Mouse (Mus musculus) liver, postnatal 0 days (tissue): ENCODE data around the gene Lsp1. TPM values are rescaled to one million over a fixed set of nuclear protein-coding genes. Genes with fewer than 3 reads are reported as not detected.

Experiments used
- ATAC-seq: fragments of 200-750 bp; cut with Nextera tagmentation; 2 replicates; pipeline ENCODE4 v1.8.0; 2017; ENCODE audit warnings: mild to moderate bottlenecking, moderate library complexity
- DNase-seq: peaks from one replicate; pipeline ENCODE4 v3.0.0-alpha.2; 2016
- H3K27ac ChIP-seq: fragments of 300-500 bp; sonication (generic); 2 replicates; pipeline ENCODE4 v1.5.1; 2014; ENCODE audit warnings: antibody characterized with exemption, moderate library complexity, mild to moderate bottlenecking, low read depth
- H3K27me3 ChIP-seq: fragments of 300-500 bp; sonication (generic); 2 replicates; pipeline ENCODE4 v1.6.1; 2014; ENCODE audit warnings: low read length, control low read depth, mixed read lengths; ENCODE audit not compliant: insufficient read depth
- H3K36me3 ChIP-seq: fragments of 300-500 bp; sonication (generic); replicated peaks from 2 replicates; pipeline ENCODE4 v1.6.1; 2014; ENCODE audit warnings: mild to moderate bottlenecking, control low read depth, low read length, moderate library complexity, mixed read lengths; ENCODE audit not compliant: insufficient read depth
- H3K4me1 ChIP-seq: fragments of 300-500 bp; sonication (generic); 2 replicates; pipeline ENCODE4 v1.6.1; 2014; ENCODE audit warnings: antibody characterized with exemption, mild to moderate bottlenecking, control low read depth; ENCODE audit not compliant: insufficient read depth
- H3K4me2 ChIP-seq: fragments of 300-500 bp; sonication (generic); 2 replicates; pipeline ENCODE4 v1.6.1; 2014; ENCODE audit warnings: low read depth, mild to moderate bottlenecking, low read length, moderate library complexity, mixed read lengths
- H3K4me3 ChIP-seq: fragments of 300-500 bp; sonication (generic); 2 replicates; pipeline ENCODE4 v1.5.1; 2014; ENCODE audit warnings: low read depth, low read length
- H3K9ac ChIP-seq: fragments of 300-500 bp; sonication (generic); replicated peaks from 2 replicates; pipeline ENCODE4 v1.6.1; 2014; ENCODE audit warnings: mild to moderate bottlenecking, moderate library complexity
- H3K9me3 ChIP-seq: fragments of 300-500 bp; sonication (generic); 2 replicates; pipeline ENCODE4 v1.6.1; 2016; ENCODE audit warnings: mild to moderate bottlenecking, control low read depth, low read length, mixed read lengths
- CTCF ChIP-seq: sonication (generic); IDR thresholded peaks from 2 replicates; pipeline ENCODE4 v1.5.1; 2016; ENCODE audit warnings: antibody characterized with exemption, low read depth
- EP300 ChIP-seq: IDR thresholded peaks from 2 replicates; pipeline ENCODE4 v1.6.1; 2016; ENCODE audit warnings: antibody characterized with exemption, low read depth, mild to moderate bottlenecking
- WGBS: fragments of 180-500 bp; shearing (Covaris S2); extraction: QIAGEN DNeasy Blood & Tissue Kit; methylation state at CpG from one replicate; pipeline ENCODE4 v1.1.7; 2014; ENCODE audit not compliant: insufficient replicate concordance; 5-methylcytosine and 5-hydroxymethylcytosine counted together
- polyA plus RNA-seq: library from polyadenylated mRNA; unstranded; fragments of >200 nt; fragmentation: Nextera tagmentation; extraction: Ambion mirVana; gene quantifications from 2 replicates; pipeline ENCODE4 v1.2.1, GENCODE M21; 2015

The Lsp1 gene
- polyA plus RNA-seq, 1 experiment from 2014 or later = 31.5 TPM

DNA sequence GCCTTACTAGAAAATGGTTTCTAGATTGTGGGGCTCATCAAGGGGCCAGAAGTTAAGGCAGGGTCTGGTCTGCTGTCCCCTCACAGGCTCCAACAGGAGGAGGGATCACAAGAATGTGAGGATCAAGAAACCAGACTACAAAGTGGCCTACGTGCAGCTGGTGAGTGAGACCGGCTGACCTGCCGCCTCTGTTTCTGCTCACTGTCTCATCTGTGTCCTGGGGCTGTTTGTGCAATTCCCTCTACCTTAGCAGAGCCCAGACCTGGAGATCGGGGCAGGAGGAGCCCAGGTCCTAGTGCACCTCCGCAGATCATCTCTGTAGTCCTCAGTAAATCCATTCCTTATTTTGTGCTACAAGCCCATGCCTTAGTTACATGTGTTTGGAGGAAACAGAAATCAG lies 76.6 kb downstream of the Lsp1 start:
- 78% methylated on average over 5 of the region's 5 CpGs for WGBS
- H3K4me1 ChIP-seq = peaks cover 35% of the 10 kb centered on the region
- H3K27ac ChIP-seq = peak overlapping the region; percentile 98
- ATAC-seq (no peak), DNase-seq (no peak)
- H3K4me3 ChIP-seq = no peak overlapping the region
- no peak overlapping the region for H3K9ac ChIP-seq
- TF ChIP-seq CTCF = no peak
- TF ChIP-seq EP300 = no peak
- H3K4me2 ChIP-seq = no peak overlapping the region
- H3K27me3 ChIP-seq = no peaks in the 10 kb centered on the region
- peaks cover 8% of the 10 kb centered on the region for H3K36me3 ChIP-seq
- H3K9me3 ChIP-seq = no peaks in the 10 kb centered on the region

DNA sequence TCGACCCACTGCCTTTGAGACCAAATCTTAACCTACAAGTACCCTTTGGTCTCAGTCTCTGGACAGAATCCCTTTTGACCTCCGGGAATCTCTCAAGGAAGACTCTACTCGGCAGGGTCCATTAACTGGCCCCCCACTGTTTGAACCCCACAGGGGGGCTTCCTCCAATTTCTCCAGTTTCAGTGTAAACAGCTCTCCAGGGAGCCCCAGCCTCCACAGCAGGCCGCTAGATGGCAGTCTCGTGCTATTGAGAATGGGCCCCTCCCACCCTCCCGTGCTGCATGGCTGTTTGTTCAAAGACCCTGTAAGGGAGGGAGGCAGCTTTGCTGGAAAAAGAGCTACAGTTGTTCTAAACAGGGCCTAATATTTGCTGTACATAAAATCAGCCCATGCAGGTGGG lies 77.3 kb downstream of the Lsp1 start:
- ATAC-seq (no peak), DNase-seq (peak; percentile 84)
- 17% methylated on average over 6 of the region's 6 CpGs for WGBS
- H3K9ac ChIP-seq = peak overlapping the region; percentile 18; the same call in 1 of the 2 replicates
- H3K4me2 ChIP-seq = no peak overlapping the region
- no peaks in the 10 kb centered on the region for H3K27me3 ChIP-seq
- TF ChIP-seq CTCF (peak; percentile 71), EP300 (no peak)
- no peak overlapping the region for H3K4me3 ChIP-seq
- H3K27ac ChIP-seq = peak overlapping the region; percentile 98
- H3K36me3 ChIP-seq = peaks cover 8% of the 10 kb centered on the region
- peaks cover 31% of the 10 kb centered on the region for H3K4me1 ChIP-seq
- no peaks in the 10 kb centered on the region for H3K9me3 ChIP-seq

DNA sequence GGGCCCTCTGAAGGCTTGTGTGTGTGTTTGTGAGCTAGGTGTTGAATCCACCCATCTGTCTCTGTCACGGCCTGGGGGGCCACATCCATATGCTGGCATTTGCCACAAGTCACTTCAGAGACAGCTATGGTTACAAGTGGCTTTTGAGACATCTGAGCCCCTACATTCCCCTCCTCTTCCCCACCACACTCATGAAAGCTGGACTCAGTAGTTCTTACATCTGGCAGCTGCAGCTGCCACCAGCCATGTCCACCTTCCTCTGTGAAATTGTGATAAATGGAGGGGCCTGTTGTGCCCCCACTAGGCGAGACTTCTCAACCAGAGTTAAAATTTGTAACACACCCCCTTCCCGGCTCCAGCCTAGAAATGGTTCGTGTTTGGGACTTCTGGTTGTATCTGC lies 77.7 kb downstream of the Lsp1 start:
- H3K27ac ChIP-seq = peak overlapping the region; percentile 98
- DNase-seq (no peak), ATAC-seq (no peak)
- no peaks in the 10 kb centered on the region for H3K27me3 ChIP-seq
- no peak overlapping the region for H3K4me2 ChIP-seq
- WGBS = 57% methylated on average over 4 of the region's 4 CpGs
- no peak for TF ChIP-seq EP300
- TF ChIP-seq CTCF = no peak
- H3K36me3 ChIP-seq = peaks cover 8% of the 10 kb centered on the region
- H3K9me3 ChIP-seq = no peaks in the 10 kb centered on the region
- peak overlapping the region; percentile 16; the same call in 1 of the 2 replicates for H3K9ac ChIP-seq
- no peak overlapping the region for H3K4me3 ChIP-seq
- peaks cover 28% of the 10 kb centered on the region for H3K4me1 ChIP-seq

DNA sequence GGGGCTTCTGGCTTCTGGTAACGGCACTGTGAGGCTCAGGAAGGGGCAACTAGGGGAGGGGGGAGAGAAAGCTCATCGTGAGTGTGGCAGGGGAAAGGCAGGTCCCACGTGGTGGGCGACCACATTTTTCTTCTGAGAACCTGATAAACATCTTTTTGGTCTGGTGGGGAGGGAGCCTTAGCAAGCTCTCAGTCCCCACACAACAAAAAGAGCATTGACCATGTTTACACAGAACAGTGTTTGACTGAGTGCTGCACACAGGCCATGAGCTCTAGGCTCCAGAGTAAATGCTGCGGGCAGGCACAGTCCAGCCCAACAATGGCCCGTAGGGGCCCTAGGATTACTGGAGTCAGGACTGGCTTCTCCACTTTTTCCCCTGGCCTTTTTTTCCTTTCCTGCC lies 78.2 kb downstream of the Lsp1 start:
- no peaks in the 10 kb centered on the region for H3K9me3 ChIP-seq
- peaks cover 8% of the 10 kb centered on the region for H3K36me3 ChIP-seq
- 30% methylated on average over 6 of the region's 6 CpGs for WGBS
- no peak overlapping the region for H3K4me3 ChIP-seq
- H3K9ac ChIP-seq = no peak overlapping the region; the same call in 1 of the 2 replicates
- peak overlapping the region; percentile 98 for H3K27ac ChIP-seq
- TF ChIP-seq EP300 (no peak), CTCF (no peak)
- DNase-seq (no peak), ATAC-seq (no peak)
- no peak overlapping the region for H3K4me2 ChIP-seq
- H3K27me3 ChIP-seq = no peaks in the 10 kb centered on the region
- H3K4me1 ChIP-seq = peaks cover 23% of the 10 kb centered on the region

DNA sequence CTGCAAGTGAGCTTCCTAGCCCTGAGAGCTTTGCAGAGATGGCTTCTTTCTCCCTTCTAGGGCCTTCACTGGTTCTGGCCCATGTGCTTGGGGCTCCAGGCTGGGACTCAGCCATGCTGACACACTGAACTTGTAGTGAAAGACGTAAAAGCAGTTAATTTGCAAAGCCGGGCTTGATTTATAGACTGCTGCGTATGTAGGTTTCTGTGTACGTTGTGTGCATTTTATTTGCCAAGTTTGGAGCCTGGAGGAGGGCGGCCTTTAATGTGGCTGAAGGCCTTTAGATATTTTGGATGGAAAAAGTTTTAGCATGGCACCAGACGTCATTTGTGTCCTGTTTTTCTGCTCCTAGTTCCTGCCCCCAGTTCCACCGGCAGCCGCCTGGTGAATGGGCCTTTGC lies 79.2 kb downstream of the Lsp1 start:
- peaks cover 13% of the 10 kb centered on the region for H3K4me1 ChIP-seq
- no peaks in the 10 kb centered on the region for H3K27me3 ChIP-seq
- H3K4me3 ChIP-seq = no peak overlapping the region
- H3K27ac ChIP-seq = peak overlapping the region; percentile 22; the same call in 1 of the 2 replicates
- DNase-seq (no peak), ATAC-seq (no peak)
- 80% methylated on average over 8 of the region's 8 CpGs for WGBS
- no peak overlapping the region for H3K4me2 ChIP-seq
- H3K9me3 ChIP-seq = no peaks in the 10 kb centered on the region
- H3K36me3 ChIP-seq = peaks cover 8% of the 10 kb centered on the region
- no peak overlapping the region for H3K9ac ChIP-seq
- TF ChIP-seq CTCF (no peak), EP300 (no peak)

DNA sequence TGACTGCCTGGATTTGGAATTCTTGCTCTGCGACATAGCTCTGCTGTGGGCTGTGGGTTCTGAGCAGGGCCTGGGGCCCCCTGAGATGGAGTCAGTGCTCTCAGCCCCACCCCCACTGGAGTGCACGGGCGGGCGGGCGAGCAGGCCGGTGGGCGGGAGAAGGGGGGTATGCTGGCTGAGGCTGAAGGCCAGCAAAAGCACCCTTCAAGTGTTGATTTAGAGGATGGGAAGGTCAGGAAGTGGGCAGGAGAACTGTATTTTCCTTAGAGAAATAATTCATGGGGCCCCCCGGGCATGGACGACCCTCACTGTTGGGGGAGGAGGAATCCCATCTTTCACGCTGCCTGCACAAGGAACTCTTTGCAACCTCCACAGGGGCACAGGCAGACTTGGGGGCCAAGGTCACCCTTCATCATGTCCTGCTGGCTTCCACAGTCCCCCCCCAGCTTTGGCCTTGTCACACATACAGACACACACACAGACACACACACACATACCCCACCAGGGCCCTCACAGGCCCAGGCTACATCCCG lies 82.2 kb downstream of the Lsp1 start:
- no peak overlapping the region for H3K27ac ChIP-seq
- H3K36me3 ChIP-seq = peaks cover 4% of the 10 kb centered on the region
- DNase-seq = no peak
- H3K9me3 ChIP-seq = no peaks in the 10 kb centered on the region
- no peak for TF ChIP-seq CTCF
- no peak for TF ChIP-seq EP300
- peaks cover 7% of the 10 kb centered on the region; the same call in 1 of the 2 replicates for H3K4me1 ChIP-seq
- H3K27me3 ChIP-seq = no peaks in the 10 kb centered on the region
- WGBS = 56% methylated on average over 11 of the region's 11 CpGs
- H3K4me2 ChIP-seq = no peak overlapping the region
- no peak overlapping the region for H3K4me3 ChIP-seq
- H3K9ac ChIP-seq = no peak overlapping the region
- ATAC-seq = no peak

Other genes starting within 250 kb of the Lsp1 start
- gene Gm7579, start 248.9 kb upstream of the Lsp1 start, polyA plus RNA-seq = not detected in 2 replicates
- not detected in 2 replicates for gene Krtap5-5, start 230.8 kb upstream of the Lsp1 start, polyA plus RNA-seq
- gene Gm40460, start 219.7 kb upstream of the Lsp1 start, polyA plus RNA-seq = not detected in 2 replicates
- not detected in 2 replicates for gene Gm2431, start 202.5 kb upstream of the Lsp1 start, polyA plus RNA-seq
- gene Gm4559, start 186.4 kb upstream of the Lsp1 start, polyA plus RNA-seq = not detected in 2 replicates
- not detected in 2 replicates for gene Krtap5-1, start 163.7 kb upstream of the Lsp1 start, polyA plus RNA-seq
- gene Krtap5-4, start 157.3 kb upstream of the Lsp1 start, polyA plus RNA-seq = not detected in 2 replicates
- gene Ifitm10, start 87.1 kb upstream of the Lsp1 start, polyA plus RNA-seq = 2.1 and 2.2 TPM in 2 replicates
- gene Gm49369, start 78.1 kb upstream of the Lsp1 start, polyA plus RNA-seq = not detected in 2 replicates
- 311 and 324 TPM in 2 replicates for gene Ctsd, start 72.8 kb upstream of the Lsp1 start, polyA plus RNA-seq
- gene Syt8, start 26.0 kb upstream of the Lsp1 start, polyA plus RNA-seq = not detected in 2 replicates
- gene Tnni2, start 19.0 kb upstream of the Lsp1 start, polyA plus RNA-seq = 6.9 and 72.7 TPM in 2 replicates
- gene Tnnt3, start 38.0 kb downstream of the Lsp1 start, polyA plus RNA-seq = 3.6 and 72.5 TPM in 2 replicates
- gene Mrpl23, start 71.9 kb downstream of the Lsp1 start, polyA plus RNA-seq = 18.7 and 19.3 TPM in 2 replicates
- 1,534 and 1,664 TPM in 2 replicates for gene Igf2, start 206.0 kb downstream of the Lsp1 start, polyA plus RNA-seq
- 0.04 TPM in 1 of 2 replicates, not detected in the other for gene Gm49394, start 209.1 kb downstream of the Lsp1 start, polyA plus RNA-seq